Mouse (Mus musculus): ENCODE measurements at regions not wholly inside any gene's neighbourhood (a gene's known extent, or its start where the extent isn't known, plus 50 kb on each side); places are given as distances from the start of the nearest gene placed in this dataset.
A peak's percentile ranks its signal among the peaks of the same experiment; 100 is the strongest.

DNA sequence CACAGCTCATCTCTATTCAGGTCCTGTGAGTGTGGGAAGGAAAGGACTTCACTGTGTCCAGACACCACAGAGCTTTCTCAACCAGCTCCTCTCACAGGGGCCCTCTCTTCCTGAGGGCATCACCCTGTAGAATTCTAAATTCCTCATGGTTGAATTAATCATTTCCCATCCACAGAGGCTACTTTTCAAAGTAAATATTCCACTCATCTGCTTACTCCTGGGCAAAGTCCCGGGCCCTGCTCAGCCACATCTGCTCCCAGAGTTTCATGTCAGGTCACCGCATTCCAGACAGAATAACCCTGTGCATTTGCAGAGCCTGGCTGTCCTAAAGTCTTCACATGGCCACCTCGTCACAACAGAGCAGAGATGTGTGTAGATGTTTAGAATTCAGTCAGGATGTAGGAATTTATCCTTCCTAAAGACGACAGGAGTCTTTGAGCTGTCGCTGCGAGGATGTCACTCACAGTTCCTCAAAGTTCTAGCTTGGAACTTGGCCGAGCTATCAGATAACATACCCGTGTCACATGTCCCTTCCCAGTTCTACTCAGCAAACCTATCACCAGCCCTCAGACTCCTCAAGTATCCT, 159.8 kb upstream of the Gmds start:
- WGBS (ENCODE audit: insufficient replicate concordance): 61% methylated on average over 8 of the region's 8 CpGs
- TF ChIP-seq CTCF (IDR thresholded peaks at IDR 0.05; ENCODE audit: low read depth): no peak
- no peak for TF ChIP-seq EP300 (IDR thresholded peaks at IDR 0.05; ENCODE audit: low read depth)
- Histone ChIP-seq H3K9ac (replicated peaks) (no peak overlapping the region), H3K9me3 (ENCODE audit: low read length) (no peaks in the 10 kb centered on the region), H3K4me1 (ENCODE audit: insufficient read depth) (peaks cover 3% of the 10 kb centered on the region; the same call in 1 of the 2 replicates), H3K27ac (ENCODE audit: low read depth) (0 out of 2 replicates have a peak overlapping the region, but pooled peaks have one; percentile 29), H3K4me2 (ENCODE audit: low read depth, low read length) (no peak overlapping the region), H3K4me3 (ENCODE audit: low read depth, low read length) (no peak overlapping the region), H3K36me3 (replicated peaks; ENCODE audit: insufficient read depth, low read length) (no peaks in the 10 kb centered on the region), H3K27me3 (ENCODE audit: insufficient read depth, low read length) (no peaks in the 10 kb centered on the region)
- DNase-seq (peak; percentile 18), ATAC-seq (peak; percentile 63; the same call in 1 of the 2 replicates)

- Histone ChIP-seq H3K4me3 (ENCODE audit: low read depth, low read length) (no peak overlapping the region), H3K36me3 (replicated peaks; ENCODE audit: insufficient read depth, low read length) (no peaks in the 10 kb centered on the region), H3K27ac (ENCODE audit: low read depth) (no peak overlapping the region), H3K9ac (replicated peaks) (no peak overlapping the region), H3K4me1 (ENCODE audit: insufficient read depth) (peaks cover 3% of the 10 kb centered on the region; the same call in 1 of the 2 replicates), H3K9me3 (ENCODE audit: low read length) (no peaks in the 10 kb centered on the region), H3K4me2 (ENCODE audit: low read depth, low read length) (no peak overlapping the region), H3K27me3 (ENCODE audit: insufficient read depth, low read length) (no peaks in the 10 kb centered on the region)
- TF ChIP-seq EP300 (IDR thresholded peaks at IDR 0.05; ENCODE audit: low read depth) (no peak), CTCF (IDR thresholded peaks at IDR 0.05; ENCODE audit: low read depth) (no peak)
- 72% methylated on average over 2 of the region's 2 CpGs for WGBS (ENCODE audit: insufficient replicate concordance)
- no peak for DNase-seq
- ATAC-seq: no peak
Measured at GRCm38 (mm10) chr13:32496263-32496662, 157.7 kb upstream of the Gmds start.

GRCm38 (mm10) chr13:32495063-32495462, 156.5 kb upstream of the Gmds start:
- Histone ChIP-seq H3K4me2 (ENCODE audit: low read depth, low read length) (no peak overlapping the region), H3K36me3 (replicated peaks; ENCODE audit: insufficient read depth, low read length) (no peaks in the 10 kb centered on the region), H3K27ac (ENCODE audit: low read depth) (no peak overlapping the region), H3K9me3 (ENCODE audit: low read length) (no peaks in the 10 kb centered on the region), H3K4me1 (ENCODE audit: insufficient read depth) (peaks cover 3% of the 10 kb centered on the region; the same call in 1 of the 2 replicates), H3K27me3 (ENCODE audit: insufficient read depth, low read length) (no peaks in the 10 kb centered on the region), H3K9ac (replicated peaks) (no peak overlapping the region), H3K4me3 (ENCODE audit: low read depth, low read length) (no peak overlapping the region)
- no peak for TF ChIP-seq EP300 (IDR thresholded peaks at IDR 0.05; ENCODE audit: low read depth)
- ATAC-seq (no peak), DNase-seq (no peak)
- WGBS (ENCODE audit: insufficient replicate concordance): 49% methylated on average over 6 of the region's 6 CpGs

DNA sequence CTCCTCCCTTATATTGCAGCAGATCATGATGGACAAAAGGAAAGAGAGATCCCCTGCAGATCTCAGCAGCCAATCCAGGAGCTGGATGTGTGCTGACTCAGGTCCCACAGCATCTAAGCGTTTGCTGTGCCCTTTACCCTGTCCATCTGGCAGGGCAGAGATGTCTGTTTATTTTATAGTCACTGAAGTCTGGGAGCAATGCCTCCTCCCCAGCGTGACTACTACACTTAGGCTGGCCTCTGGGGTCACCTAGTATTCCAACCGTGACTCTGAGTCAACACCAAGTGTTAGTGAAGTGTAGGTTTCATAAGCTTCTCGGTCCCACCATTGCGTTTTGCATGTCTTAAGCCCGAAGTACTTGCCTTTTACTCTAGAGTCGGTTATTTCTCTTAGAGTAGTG, 155.3 kb upstream of the Gmds start:
- ATAC-seq: peak; percentile 58; the same call in 1 of the 2 replicates

GRCm38 (mm10) chr13:32493309-32493708, 154.8 kb upstream of the Gmds start:
- Histone ChIP-seq H3K27ac (ENCODE audit: low read depth) (no peak overlapping the region), H3K9ac (replicated peaks) (no peak overlapping the region), H3K4me1 (ENCODE audit: insufficient read depth) (no peaks in the 10 kb centered on the region), H3K9me3 (ENCODE audit: low read length) (no peaks in the 10 kb centered on the region), H3K4me3 (ENCODE audit: low read depth, low read length) (no peak overlapping the region), H3K4me2 (ENCODE audit: low read depth, low read length) (no peak overlapping the region), H3K36me3 (replicated peaks; ENCODE audit: insufficient read depth, low read length) (no peaks in the 10 kb centered on the region), H3K27me3 (ENCODE audit: insufficient read depth, low read length) (no peaks in the 10 kb centered on the region)
- peak; percentile 41 for DNase-seq
- 27% methylated on average over 7 of the region's 7 CpGs for WGBS (ENCODE audit: insufficient replicate concordance)
- ATAC-seq: no peak
- TF ChIP-seq EP300 (IDR thresholded peaks at IDR 0.05; ENCODE audit: low read depth) (no peak), CTCF (IDR thresholded peaks at IDR 0.05; ENCODE audit: low read depth) (peak; percentile 73)

More for the DNA sequence above, 155.3 kb upstream of the Gmds start:
- H3K4me3 ChIP-seq (ENCODE audit: low read depth, low read length): no peak overlapping the region
- H3K27ac ChIP-seq (ENCODE audit: low read depth): no peak overlapping the region
- TF ChIP-seq CTCF (IDR thresholded peaks at IDR 0.05; ENCODE audit: low read depth): no peak
- no peak for TF ChIP-seq EP300 (IDR thresholded peaks at IDR 0.05; ENCODE audit: low read depth)
- WGBS (ENCODE audit: insufficient replicate concordance): 54% methylated on average over 7 of the region's 7 CpGs
- no peak for DNase-seq
- no peak overlapping the region for H3K9ac ChIP-seq (replicated peaks)
- H3K9me3 ChIP-seq (ENCODE audit: low read length): no peaks in the 10 kb centered on the region
- no peaks in the 10 kb centered on the region for H3K36me3 ChIP-seq (replicated peaks; ENCODE audit: insufficient read depth, low read length)
- no peak overlapping the region for H3K4me2 ChIP-seq (ENCODE audit: low read depth, low read length)
- H3K4me1 ChIP-seq (ENCODE audit: insufficient read depth): 0 out of 2 replicates have a peak, but pooled peaks cover 3% of the 10 kb centered on the region
- no peaks in the 10 kb centered on the region for H3K27me3 ChIP-seq (ENCODE audit: insufficient read depth, low read length)

DNA sequence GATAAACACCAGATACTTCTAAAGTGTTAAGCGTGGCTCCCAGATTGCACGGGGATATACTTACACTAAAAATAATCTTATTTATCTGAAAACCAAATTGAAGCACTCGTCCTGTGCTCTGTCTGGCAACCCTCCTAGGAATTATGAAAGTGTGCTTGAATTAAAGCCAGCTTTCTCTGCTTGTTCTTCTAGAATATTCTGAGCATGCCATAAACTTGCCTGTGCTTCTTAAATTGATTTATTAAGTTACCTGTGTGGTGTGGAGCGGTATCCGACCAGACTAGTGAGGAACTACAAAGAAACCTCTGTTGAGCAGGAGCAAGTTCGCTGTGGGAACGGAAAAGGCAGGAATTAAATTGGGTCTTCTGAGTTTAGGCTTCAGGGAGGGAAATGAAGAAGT, 154.0 kb upstream of the Gmds start:
- WGBS (ENCODE audit: insufficient replicate concordance): 71% methylated on average over 7 of the region's 7 CpGs
- no peak for DNase-seq
- Histone ChIP-seq H3K36me3 (replicated peaks; ENCODE audit: insufficient read depth, low read length) (no peaks in the 10 kb centered on the region), H3K9ac (replicated peaks) (no peak overlapping the region), H3K27me3 (ENCODE audit: insufficient read depth, low read length) (no peaks in the 10 kb centered on the region), H3K4me3 (ENCODE audit: low read depth, low read length) (no peak overlapping the region), H3K4me1 (ENCODE audit: insufficient read depth) (no peaks in the 10 kb centered on the region), H3K27ac (ENCODE audit: low read depth) (no peak overlapping the region), H3K9me3 (ENCODE audit: low read length) (no peaks in the 10 kb centered on the region), H3K4me2 (ENCODE audit: low read depth, low read length) (no peak overlapping the region)
- TF ChIP-seq CTCF (IDR thresholded peaks at IDR 0.05; ENCODE audit: low read depth) (no peak), EP300 (IDR thresholded peaks at IDR 0.05; ENCODE audit: low read depth) (no peak)
- no peak for ATAC-seq

All from liver, postnatal 0 days (tissue).